Mouse (Mus musculus) heart, postnatal 14 days (tissue): ENCODE data around the gene Ttc29. TPM values are rescaled to one million over a fixed set of nuclear protein-coding genes. Genes with fewer than 3 reads are reported as not detected.

Experiments
- total RNA-seq, 2 experiments: library from RNA; stranded (reverse); gene quantifications; 2 replicates each; pipeline ENCODE4 v1.2.3; 2021

Gene Ttc29
- total RNA-seq, 2 experiments from 2014 or later: not detected

Other genes with a start within 250 kb of the Ttc29 start
- not detected for gene Pou4f2, start 223.3 kb downstream of the Ttc29 start, total RNA-seq